Mouse (Mus musculus): Measurements from ENCODE around the gene Gm28043. TPM values are rescaled to one million over a fixed set of nuclear protein-coding genes. Genes with fewer than 3 reads are reported as not detected.

Gene Gm28043
- polyA plus RNA-seq, 1 experiment from 2014 or later = 0.99 TPM

DNA sequence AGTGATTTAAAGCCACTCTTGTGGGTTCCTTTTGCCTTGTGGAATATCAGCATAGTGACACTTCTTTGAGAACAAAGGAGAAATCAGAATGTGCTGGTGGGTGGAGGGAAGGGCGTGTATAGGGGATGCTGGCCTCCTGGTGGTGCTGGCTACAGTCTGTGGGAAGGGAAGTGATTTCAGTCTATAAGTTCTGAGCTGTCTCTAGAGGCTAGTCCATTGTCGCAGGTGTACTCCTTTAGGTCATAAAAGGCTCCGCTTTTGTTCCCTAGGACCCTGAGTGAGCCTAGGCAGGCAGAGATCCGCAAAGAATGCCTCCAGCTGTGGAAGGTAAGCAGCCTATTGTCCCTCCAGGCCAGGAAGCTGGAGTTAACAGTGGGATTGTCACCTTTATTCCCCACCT lies 79.8 kb downstream of the Gm28043 start:
- no peaks in the 10 kb centered on the region for H3K9me3 ChIP-seq (ENCODE audit: low read length)
- H3K27ac ChIP-seq (ENCODE audit: low read length) = no peak overlapping the region
- TF ChIP-seq EP300 (IDR thresholded peaks at IDR 0.05) (no peak), CTCF (IDR thresholded peaks at IDR 0.05) (no peak)
- H3K36me3 ChIP-seq (ENCODE audit: insufficient read depth, low read length) = peaks cover 69% of the 10 kb centered on the region
- DNase-seq (ENCODE audit: low spot score) (no peak), ATAC-seq (no peak)
- no peaks in the 10 kb centered on the region for H3K4me1 ChIP-seq (ENCODE audit: insufficient read depth, low read depth, low read length)
- no peak overlapping the region for H3K9ac ChIP-seq (replicated peaks; ENCODE audit: low read depth)
- H3K27me3 ChIP-seq (replicated peaks; ENCODE audit: insufficient read depth, low read length) = no peaks in the 10 kb centered on the region
- 83% methylated on average over 4 of the region's 4 CpGs for WGBS
- H3K4me3 ChIP-seq (ENCODE audit: low read depth, low read length) = no peak overlapping the region
- no peak overlapping the region for H3K4me2 ChIP-seq (replicated peaks; ENCODE audit: low read depth, low read length)

- DNase-seq (ENCODE audit: low spot score) = no peak
- Histone ChIP-seq H3K9ac (replicated peaks; ENCODE audit: low read depth) (no peak overlapping the region), H3K36me3 (ENCODE audit: insufficient read depth, low read length) (peaks cover 70% of the 10 kb centered on the region), H3K4me1 (ENCODE audit: insufficient read depth, low read depth, low read length) (no peaks in the 10 kb centered on the region), H3K4me3 (ENCODE audit: low read depth, low read length) (no peak overlapping the region), H3K9me3 (ENCODE audit: low read length) (no peaks in the 10 kb centered on the region), H3K27ac (ENCODE audit: low read length) (no peak overlapping the region), H3K27me3 (replicated peaks; ENCODE audit: insufficient read depth, low read length) (no peaks in the 10 kb centered on the region), H3K4me2 (replicated peaks; ENCODE audit: low read depth, low read length) (no peak overlapping the region)
- WGBS = 93% methylated on average over 8 of the region's 8 CpGs
- TF ChIP-seq EP300 (IDR thresholded peaks at IDR 0.05) = no peak
- TF ChIP-seq CTCF (IDR thresholded peaks at IDR 0.05) = no peak
- ATAC-seq = no peak
These were observed 82.3 kb downstream of the Gm28043 start for GRCm38 (mm10) chr17:29696940-29697339.

GRCm38 (mm10) chr17:29698421-29698820 lies 83.7 kb downstream of the Gm28043 start:
- no peak for ATAC-seq
- 82% methylated on average over 6 of the region's 6 CpGs for WGBS

GRCm38 (mm10) chr17:29700573-29700972 lies 85.9 kb downstream of the Gm28043 start:
- Histone ChIP-seq H3K4me3 (ENCODE audit: low read depth, low read length) (no peak overlapping the region), H3K27me3 (replicated peaks; ENCODE audit: insufficient read depth, low read length) (no peaks in the 10 kb centered on the region), H3K27ac (ENCODE audit: low read length) (no peak overlapping the region), H3K36me3 (ENCODE audit: insufficient read depth, low read length) (peaks cover 59% of the 10 kb centered on the region), H3K4me2 (replicated peaks; ENCODE audit: low read depth, low read length) (no peak overlapping the region), H3K4me1 (ENCODE audit: insufficient read depth, low read depth, low read length) (no peaks in the 10 kb centered on the region), H3K9ac (replicated peaks; ENCODE audit: low read depth) (no peak overlapping the region), H3K9me3 (ENCODE audit: low read length) (no peaks in the 10 kb centered on the region)
- ATAC-seq (no peak), DNase-seq (ENCODE audit: low spot score) (no peak)
- TF ChIP-seq CTCF (IDR thresholded peaks at IDR 0.05) = no peak
- TF ChIP-seq EP300 (IDR thresholded peaks at IDR 0.05) = no peak
- WGBS = 92% methylated on average over 7 of the region's 7 CpGs

More at GRCm38 (mm10) chr17:29698421-29698820, 83.7 kb downstream of the Gm28043 start:
- Histone ChIP-seq H3K4me2 (replicated peaks; ENCODE audit: low read depth, low read length) (no peak overlapping the region), H3K27me3 (replicated peaks; ENCODE audit: insufficient read depth, low read length) (no peaks in the 10 kb centered on the region), H3K27ac (ENCODE audit: low read length) (no peak overlapping the region), H3K36me3 (ENCODE audit: insufficient read depth, low read length) (peaks cover 72% of the 10 kb centered on the region), H3K4me1 (ENCODE audit: insufficient read depth, low read depth, low read length) (no peaks in the 10 kb centered on the region), H3K9ac (replicated peaks; ENCODE audit: low read depth) (no peak overlapping the region), H3K4me3 (ENCODE audit: low read depth, low read length) (no peak overlapping the region), H3K9me3 (ENCODE audit: low read length) (no peaks in the 10 kb centered on the region)
- DNase-seq (ENCODE audit: low spot score) = no peak
- TF ChIP-seq CTCF (IDR thresholded peaks at IDR 0.05) (no peak), EP300 (IDR thresholded peaks at IDR 0.05) (no peak)

DNA sequence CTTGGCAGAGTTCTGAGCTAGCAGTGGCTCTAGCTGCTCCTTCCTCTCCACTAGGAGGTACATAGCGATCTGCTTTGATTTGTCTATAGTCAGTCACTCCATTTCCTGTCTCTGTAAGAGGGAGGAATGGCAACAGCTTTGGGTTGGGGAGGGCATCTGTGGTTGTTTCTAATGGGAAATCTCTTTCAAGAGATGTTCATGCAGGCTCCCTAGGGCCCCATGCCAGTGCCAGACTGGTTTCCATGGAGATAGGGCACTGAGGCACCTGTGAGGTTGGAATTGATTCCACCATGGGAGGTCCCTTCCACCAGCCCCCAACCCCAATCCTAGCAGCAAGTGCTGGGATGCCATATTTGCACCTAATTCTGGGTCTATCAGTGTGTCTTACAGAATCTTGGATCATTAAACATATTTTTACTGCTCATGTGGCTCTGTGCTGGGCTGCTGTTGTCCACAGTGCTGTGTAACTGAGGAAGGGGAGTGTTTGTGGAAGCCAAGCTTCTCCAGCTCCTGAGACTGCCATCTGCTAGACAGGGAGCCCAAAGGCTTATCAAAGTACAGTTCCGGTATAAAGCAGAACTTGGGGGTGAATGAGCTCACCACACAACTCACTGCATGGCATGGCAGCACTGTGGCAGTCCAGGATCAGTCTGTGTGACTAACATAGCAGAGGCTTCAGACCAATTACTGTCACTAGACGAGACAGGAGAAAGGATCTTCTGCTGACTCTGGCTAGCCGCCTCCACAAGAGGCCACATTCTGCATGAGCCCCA lies 88.4 kb downstream of the Gm28043 start:
- Histone ChIP-seq H3K36me3 (ENCODE audit: insufficient read depth, low read length) (peaks cover 42% of the 10 kb centered on the region), H3K9me3 (ENCODE audit: low read length) (no peaks in the 10 kb centered on the region), H3K4me1 (ENCODE audit: insufficient read depth, low read depth, low read length) (no peaks in the 10 kb centered on the region), H3K4me3 (ENCODE audit: low read depth, low read length) (no peak overlapping the region), H3K9ac (replicated peaks; ENCODE audit: low read depth) (no peak overlapping the region), H3K4me2 (replicated peaks; ENCODE audit: low read depth, low read length) (no peak overlapping the region), H3K27ac (ENCODE audit: low read length) (no peak overlapping the region), H3K27me3 (replicated peaks; ENCODE audit: insufficient read depth, low read length) (no peaks in the 10 kb centered on the region)
- 76% methylated on average over 4 of the region's 4 CpGs for WGBS
- TF ChIP-seq EP300 (IDR thresholded peaks at IDR 0.05) = no peak
- TF ChIP-seq CTCF (IDR thresholded peaks at IDR 0.05) = no peak
- ATAC-seq (no peak), DNase-seq (ENCODE audit: low spot score) (no peak)

DNA sequence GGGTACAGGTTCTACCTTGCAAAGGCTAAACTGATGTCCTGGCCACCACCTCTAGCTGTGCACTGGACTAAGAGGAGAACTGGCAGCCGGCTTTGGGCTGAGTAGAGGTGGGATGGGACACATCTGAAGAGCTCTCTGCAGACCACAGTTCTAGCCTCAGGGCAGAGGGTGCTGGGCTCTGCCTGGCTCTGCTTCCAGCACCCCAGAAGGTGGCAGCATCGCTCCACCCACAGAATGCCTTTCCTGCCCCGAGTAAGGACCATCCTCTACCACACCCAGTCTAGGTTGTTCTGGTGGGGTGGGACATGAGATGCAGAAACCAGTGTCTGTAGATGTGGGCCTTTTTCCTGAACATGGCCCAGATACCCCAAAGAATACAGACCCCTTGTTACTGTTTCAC lies 90.1 kb downstream of the Gm28043 start:
- H3K27ac ChIP-seq (ENCODE audit: low read length) = no peak overlapping the region
- no peaks in the 10 kb centered on the region for H3K27me3 ChIP-seq (replicated peaks; ENCODE audit: insufficient read depth, low read length)
- H3K4me3 ChIP-seq (ENCODE audit: low read depth, low read length) = no peak overlapping the region
- H3K4me2 ChIP-seq (replicated peaks; ENCODE audit: low read depth, low read length) = no peak overlapping the region
- H3K9me3 ChIP-seq (ENCODE audit: low read length) = no peaks in the 10 kb centered on the region
- DNase-seq (ENCODE audit: low spot score) = peak; percentile 32
- H3K4me1 ChIP-seq (ENCODE audit: insufficient read depth, low read depth, low read length) = no peaks in the 10 kb centered on the region
- ATAC-seq = peak; percentile 45; the same call in 1 of the 2 replicates
- whole genome bisulfite sequencing = 36% methylated on average over 3 of the region's 3 CpGs
- TF ChIP-seq CTCF (IDR thresholded peaks at IDR 0.05) (peak; percentile 80), EP300 (IDR thresholded peaks at IDR 0.05) (no peak)
- H3K36me3 ChIP-seq (ENCODE audit: insufficient read depth, low read length) = peaks cover 26% of the 10 kb centered on the region
- H3K9ac ChIP-seq (replicated peaks; ENCODE audit: low read depth) = no peak overlapping the region

Data from lung, postnatal 0 days (tissue).